Mouse (Mus musculus) CH12F3 (cell line): ENCODE measurements around the gene Crtc3.

Experiments
- in situ Hi-C: fragments of 300-500 bp; cut with MboI; formaldehyde crosslinking; loops from 2 replicates; pipeline ENCODE4 v1.14.3; 2020; ENCODE audit warnings: low sequenced_read_pairs

The Crtc3 gene

GRCm38 (mm10) chr7:80561931-80562330 lies 126.7 kb downstream of the Crtc3 start:
- in situ Hi-C loops: no loop called here

GRCm38 (mm10) chr7:80561271-80561670 lies 127.4 kb downstream of the Crtc3 start:
- in situ Hi-C loops: no loop called here

DNA sequence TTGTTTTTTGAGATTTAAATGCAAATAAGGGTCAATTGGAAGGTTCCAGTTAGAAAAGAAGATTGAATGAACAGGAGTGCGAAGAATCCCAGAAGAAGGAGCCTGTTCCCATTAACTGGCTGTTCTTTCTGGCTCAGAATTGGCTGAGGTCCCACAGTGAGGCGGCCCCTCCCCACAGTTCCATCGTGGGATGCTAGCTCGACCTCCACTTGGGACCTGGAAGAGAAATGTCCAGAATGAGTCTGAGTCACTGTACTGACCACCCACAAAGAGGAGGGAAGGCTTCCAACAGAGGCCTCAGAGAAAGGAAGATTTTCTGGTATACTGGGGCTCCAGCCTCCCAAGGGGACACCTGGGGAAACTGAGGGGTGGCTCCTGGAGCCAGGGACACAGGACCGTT lies 130.1 kb downstream of the Crtc3 start:
- in situ Hi-C loops: no loop called here

- in situ Hi-C loops: no loop called here
Measured at GRCm38 (mm10) chr7:80558101-80558500, 130.6 kb downstream of the Crtc3 start.

DNA sequence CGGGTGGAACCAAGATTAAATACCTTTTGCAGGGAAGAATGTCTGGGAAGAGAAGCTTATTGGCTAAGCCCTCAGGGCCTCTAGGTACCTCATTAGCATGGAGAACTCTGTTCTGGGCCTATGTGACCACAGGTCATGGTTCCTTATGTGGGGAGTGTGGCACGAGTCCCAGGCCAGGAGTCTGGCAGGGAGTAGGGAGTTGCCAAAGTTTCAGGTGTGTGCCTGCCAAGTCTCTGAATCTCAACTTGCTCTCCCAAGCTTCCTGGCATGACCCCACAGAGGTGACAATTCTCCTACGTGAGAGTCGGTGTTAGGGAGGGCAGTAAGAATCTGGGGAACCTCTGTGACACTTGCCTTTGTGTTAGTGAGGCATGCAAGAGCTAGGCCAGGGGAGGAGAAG lies 131.5 kb downstream of the Crtc3 start:
- in situ Hi-C loops: no loop called here

DNA sequence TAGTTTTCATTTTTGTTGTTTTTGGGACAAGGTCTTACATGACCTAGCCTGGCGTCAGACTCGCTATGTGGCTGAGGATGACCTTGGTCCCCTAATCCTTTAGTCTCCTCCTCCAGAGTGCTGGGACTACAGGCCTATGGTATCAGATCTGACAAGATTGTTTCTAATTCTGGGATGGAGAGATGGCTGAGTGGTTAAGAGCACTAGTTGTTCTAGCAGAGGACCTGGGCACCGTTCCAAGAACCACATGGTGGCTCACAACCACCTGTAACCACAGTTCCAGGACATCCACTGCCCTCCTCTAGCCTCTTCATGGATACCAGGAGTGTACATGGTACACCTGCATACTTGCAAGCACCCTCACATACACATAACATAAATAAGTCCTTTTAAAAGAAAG lies 132.5 kb downstream of the Crtc3 start:
- in situ Hi-C loops: no loop called here

GRCm38 (mm10) chr7:80555146-80555545 lies 133.5 kb downstream of the Crtc3 start:
- in situ Hi-C loops: no loop called here

DNA sequence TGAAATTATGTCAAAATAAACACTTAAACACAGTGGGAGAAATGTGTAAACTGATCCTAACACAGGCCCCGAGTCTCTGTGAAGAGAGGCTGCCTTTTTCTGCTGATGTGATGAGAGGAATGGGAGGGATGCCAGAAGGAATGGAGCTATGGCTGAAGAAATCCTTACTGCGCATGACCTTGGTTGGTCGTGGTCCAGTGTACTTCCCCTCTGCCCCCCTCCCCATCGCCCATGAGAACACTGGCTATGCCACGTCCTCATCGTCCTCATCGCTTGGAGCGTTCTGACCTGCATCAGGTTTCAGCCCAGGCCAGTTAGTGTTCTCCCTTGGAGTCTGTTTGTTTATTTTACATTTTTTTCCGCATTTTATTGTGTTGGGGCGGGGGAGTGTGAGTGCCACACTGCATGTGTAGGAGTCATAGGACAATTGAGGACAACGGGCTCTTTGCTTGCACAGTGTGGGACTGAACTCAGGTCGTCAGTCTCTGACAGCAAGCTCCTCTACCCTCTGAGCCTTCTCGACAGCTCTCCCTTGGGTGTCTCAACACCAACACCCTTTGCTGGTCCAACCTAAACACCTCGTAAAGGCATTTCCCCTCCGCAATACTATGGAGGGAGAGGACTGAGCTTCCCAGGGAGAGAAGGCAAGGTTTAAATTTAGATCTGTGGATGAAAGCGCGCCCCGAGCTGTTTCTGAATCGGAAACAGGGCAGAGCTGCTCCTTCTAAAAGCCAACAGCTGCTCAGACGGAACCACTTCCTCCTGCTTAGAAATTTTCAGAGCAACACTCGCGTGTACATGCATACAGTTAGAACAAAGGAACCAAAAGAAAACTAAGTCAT lies 134.3 kb downstream of the Crtc3 start:
- in situ Hi-C loops: no loop called here

GRCm38 (mm10) chr7:80548513-80549260 lies 140.0 kb downstream of the Crtc3 start:
- in situ Hi-C loops: no loop called here

GRCm38 (mm10) chr7:80542139-80542831 lies 146.4 kb downstream of the Crtc3 start:
- in situ Hi-C loops: no loop called here

DNA sequence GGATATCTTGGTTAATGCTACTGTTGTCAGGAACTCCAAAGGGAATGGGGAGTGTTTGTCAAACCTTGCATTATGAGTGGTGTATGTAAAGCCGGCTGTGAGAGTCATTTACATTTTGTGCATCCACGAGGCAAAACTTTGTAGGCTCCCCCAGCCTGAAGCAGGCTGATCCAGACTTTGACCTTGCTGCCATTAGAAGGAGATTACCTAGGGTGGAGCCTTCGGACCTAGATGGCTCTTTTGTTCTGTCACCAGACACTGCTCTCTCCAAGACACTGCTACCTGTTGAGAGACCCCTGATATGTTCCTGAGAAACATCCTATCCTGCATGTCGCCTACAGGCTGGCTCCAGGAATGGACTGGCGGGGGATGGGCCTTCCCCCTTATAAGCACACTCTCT lies 149.1 kb downstream of the Crtc3 start:
- in situ Hi-C loops: no loop called here
